Comparison of ENCODE assay signal across 7 mouse cellular contexts in genomic region chr17:24887291-24888080, GRCm38 (mm10). TPM values are rescaled to one million over a fixed set of nuclear protein-coding genes. Genes with fewer than 3 reads are reported as not detected.
A peak's percentile ranks its signal among the peaks of the same experiment; 100 is the strongest.
DNase-seq lines count a peak whose midpoint lies in the region; ATAC-seq and TF ChIP-seq lines count a peak whose summit lies in the region.

No protein-coding gene starts in this region.

- peak overlapping the region; percentile 88 for H3K4me3 ChIP-seq in lung, postnatal 0 days (ENCODE audit: low read depth, low read length)
- H3K4me3 ChIP-seq in heart, postnatal 0 days (ENCODE audit: low read depth, low read length), result peak overlapping the region; percentile 88
- peak overlapping the region; percentile 72 for H3K4me3 ChIP-seq in midbrain, embryonic 11.5 days (ENCODE audit: low read depth, low read length)

- peak; percentile 42 for DNase-seq in lung, postnatal 0 days (ENCODE audit: low spot score)
- no peak for DNase-seq in lung, postnatal 36 days
- DNase-seq in cerebellum, postnatal 25 days, result peak; percentile 45 to 55
- peak; percentile 22 for DNase-seq in heart, postnatal 0 days (ENCODE audit: low spot score)
- DNase-seq in midbrain, embryonic 11.5 days (ENCODE audit: low spot score, missing footprints), result no peak
- DNase-seq in gastrocnemius, postnatal 10 days, result no peak
- no peak for DNase-seq in right cerebral cortex, postnatal 4 days

- peaks cover 16% of the 10 kb centered on the region; the same call in 1 of the 2 replicates for H3K36me3 ChIP-seq in lung, postnatal 0 days (ENCODE audit: insufficient read depth, low read length)
- peaks cover 30% of the 10 kb centered on the region for H3K36me3 ChIP-seq in heart, postnatal 0 days (replicated peaks; ENCODE audit: control insufficient read depth, insufficient read depth, low read length)
- peaks cover 15% of the 10 kb centered on the region for H3K36me3 ChIP-seq in midbrain, embryonic 11.5 days (ENCODE audit: control insufficient read depth, insufficient read depth, low read length)

- no peaks in the 10 kb centered on the region for H3K9me3 ChIP-seq in lung, postnatal 0 days (ENCODE audit: low read length)
- H3K9me3 ChIP-seq in heart, postnatal 0 days (replicated peaks; ENCODE audit: control insufficient read depth, low read length), result no peaks in the 10 kb centered on the region
- H3K9me3 ChIP-seq in midbrain, embryonic 11.5 days (ENCODE audit: control insufficient read depth, low read length), result no peaks in the 10 kb centered on the region

- H3K27ac ChIP-seq in lung, postnatal 0 days (ENCODE audit: low read length), result peak overlapping the region; percentile 82; the same call in 1 of the 2 replicates
- H3K27ac ChIP-seq in heart, postnatal 0 days (ENCODE audit: low read depth), result peak overlapping the region; percentile 92
- H3K27ac ChIP-seq in midbrain, embryonic 11.5 days (ENCODE audit: low read depth, low read length), result no peak overlapping the region

- TF ChIP-seq EP300 in lung, postnatal 0 days (IDR thresholded peaks at IDR 0.05), result no peak
- no peak for TF ChIP-seq EP300 in heart, postnatal 0 days (IDR thresholded peaks at IDR 0.05; ENCODE audit: low read depth)

- no peak for ATAC-seq in lung, postnatal 0 days
- ATAC-seq in heart, postnatal 0 days (ENCODE audit: insufficient read depth, low read depth), result no peak
- ATAC-seq in midbrain, embryonic 11.5 days (ENCODE audit: low FRiP score), result no peak

- H3K27me3 ChIP-seq in lung, postnatal 0 days (replicated peaks; ENCODE audit: insufficient read depth, low read length), result no peaks in the 10 kb centered on the region
- no peaks in the 10 kb centered on the region for H3K27me3 ChIP-seq in heart, postnatal 0 days (ENCODE audit: control insufficient read depth, insufficient read depth, low read length)
- H3K27me3 ChIP-seq in midbrain, embryonic 11.5 days (ENCODE audit: control insufficient read depth, insufficient read depth, low read length), result no peaks in the 10 kb centered on the region

- TF ChIP-seq CTCF in lung, postnatal 0 days (IDR thresholded peaks at IDR 0.05), result no peak
- no peak for TF ChIP-seq CTCF in heart, postnatal 0 days (IDR thresholded peaks at IDR 0.05; ENCODE audit: low read depth)

- H3K9ac ChIP-seq in lung, postnatal 0 days (replicated peaks; ENCODE audit: low read depth), result peak overlapping the region; percentile 86
- H3K9ac ChIP-seq in heart, postnatal 0 days (replicated peaks; ENCODE audit: low read depth, low read length), result peak overlapping the region; percentile 82
- peak overlapping the region; percentile 80 for H3K9ac ChIP-seq in midbrain, embryonic 11.5 days (ENCODE audit: low read length)

- H3K4me2 ChIP-seq in lung, postnatal 0 days (replicated peaks; ENCODE audit: low read depth, low read length), result peak overlapping the region; percentile 87
- H3K4me2 ChIP-seq in heart, postnatal 0 days (ENCODE audit: low read depth, low read length), result peak overlapping the region; percentile 97
- peak overlapping the region; percentile 59 for H3K4me2 ChIP-seq in midbrain, embryonic 11.5 days

- WGBS in lung, postnatal 0 days, result 57% methylated on average over 18 of the region's 18 CpGs
- 58% methylated on average over 18 of the region's 18 CpGs for WGBS in heart, postnatal 0 days
- WGBS in midbrain, embryonic 11.5 days, result 65% methylated on average over 18 of the region's 18 CpGs

- H3K4me1 ChIP-seq in lung, postnatal 0 days (ENCODE audit: insufficient read depth, low read depth, low read length), result peaks cover 20% of the 10 kb centered on the region
- H3K4me1 ChIP-seq in heart, postnatal 0 days (ENCODE audit: control insufficient read depth, insufficient read depth), result peaks cover 17% of the 10 kb centered on the region
- peaks cover 17% of the 10 kb centered on the region for H3K4me1 ChIP-seq in midbrain, embryonic 11.5 days (ENCODE audit: control insufficient read depth, insufficient read depth, low read length)

RNA-seq across cellular contexts. Expression of gene Spsb3, which starts 1.0 kb away (rescaled TPM):
- 40.2 and 45.4 TPM in 2 replicates for polyA plus RNA-seq in lung, postnatal 0 days (2015; fragmentation: Nextera tagmentation; extraction: Ambion mirVana)
- total RNA-seq in heart, postnatal 0 days (2014; rRNA removed; ENCODE audit: low replicate concordance), result 53.2 and 74.6 TPM in 2 replicates
- 35.8 and 40.2 TPM in 2 replicates for polyA plus RNA-seq in heart, postnatal 0 days (2015; fragmentation: Nextera tagmentation; extraction: Ambion mirVana)
- polyA plus RNA-seq in midbrain, embryonic 11.5 days (2014; fragmentation: Nextera tagmentation; extraction: Ambion mirVana), result 37.3 and 44.4 TPM in 2 replicates
- 10 to 100 TPM; 28.2 to 30.4 TPM for total RNA-seq in gastrocnemius, postnatal 10 days (2021)

RNA-seq across cellular contexts. Expression of gene Nubp2, which starts 1.3 kb away (rescaled TPM):
- 41.3 and 51.3 TPM in 2 replicates for polyA plus RNA-seq in lung, postnatal 0 days (2015; fragmentation: Nextera tagmentation; extraction: Ambion mirVana)
- 36.6 and 44.9 TPM in 2 replicates for total RNA-seq in heart, postnatal 0 days (2014; rRNA removed; ENCODE audit: low replicate concordance)
- 29.8 and 31.3 TPM in 2 replicates for polyA plus RNA-seq in heart, postnatal 0 days (2015; fragmentation: Nextera tagmentation; extraction: Ambion mirVana)
- polyA plus RNA-seq in midbrain, embryonic 11.5 days (2014; fragmentation: Nextera tagmentation; extraction: Ambion mirVana), result 70.4 and 73.8 TPM in 2 replicates
- 10 to 100 TPM; 15.0 to 18.5 TPM for total RNA-seq in gastrocnemius, postnatal 10 days (2021)

RNA-seq across cellular contexts. Expression of gene Eme2, which starts 7.4 kb away (rescaled TPM):
- polyA plus RNA-seq in lung, postnatal 0 days (2015; fragmentation: Nextera tagmentation; extraction: Ambion mirVana), result 17.3 and 17.5 TPM in 2 replicates
- 23.6 and 28.2 TPM in 2 replicates for total RNA-seq in heart, postnatal 0 days (2014; rRNA removed; ENCODE audit: low replicate concordance)
- 14.8 and 15.5 TPM in 2 replicates for polyA plus RNA-seq in heart, postnatal 0 days (2015; fragmentation: Nextera tagmentation; extraction: Ambion mirVana)
- polyA plus RNA-seq in midbrain, embryonic 11.5 days (2014; fragmentation: Nextera tagmentation; extraction: Ambion mirVana), result 18.4 and 20.8 TPM in 2 replicates
- 10 to 100 TPM; 12.0 to 20.8 TPM for total RNA-seq in gastrocnemius, postnatal 10 days (2021)

RNA-seq across cellular contexts. Expression of gene Mrps34, which starts 7.4 kb away (rescaled TPM):
- 81.6 and 90.7 TPM in 2 replicates for polyA plus RNA-seq in lung, postnatal 0 days (2015; fragmentation: Nextera tagmentation; extraction: Ambion mirVana)
- 64.0 and 76.7 TPM in 2 replicates for total RNA-seq in heart, postnatal 0 days (2014; rRNA removed; ENCODE audit: low replicate concordance)
- polyA plus RNA-seq in heart, postnatal 0 days (2015; fragmentation: Nextera tagmentation; extraction: Ambion mirVana), result 135 and 147 TPM in 2 replicates
- 68.6 and 73.2 TPM in 2 replicates for polyA plus RNA-seq in midbrain, embryonic 11.5 days (2014; fragmentation: Nextera tagmentation; extraction: Ambion mirVana)
- total RNA-seq in gastrocnemius, postnatal 10 days (2021), result 100 to 1,000 TPM; 108 to 121 TPM

RNA-seq across cellular contexts. Expression of gene Nme3, which starts 8.8 kb away (rescaled TPM):
- 44.3 and 44.7 TPM in 2 replicates for polyA plus RNA-seq in lung, postnatal 0 days (2015; fragmentation: Nextera tagmentation; extraction: Ambion mirVana)
- 58.4 and 60.4 TPM in 2 replicates for total RNA-seq in heart, postnatal 0 days (2014; rRNA removed; ENCODE audit: low replicate concordance)
- 40.8 and 41.1 TPM in 2 replicates for polyA plus RNA-seq in heart, postnatal 0 days (2015; fragmentation: Nextera tagmentation; extraction: Ambion mirVana)
- 48.0 and 49.5 TPM in 2 replicates for polyA plus RNA-seq in midbrain, embryonic 11.5 days (2014; fragmentation: Nextera tagmentation; extraction: Ambion mirVana)
- total RNA-seq in gastrocnemius, postnatal 10 days (2021), result 10 to 100 TPM; 13.5 to 14.7 TPM

Comparison
In these comparisons a context has a peak if more than half of its experiments do, and no peak if none do; other contexts are left out.
1. DNase-seq: peak in lung, postnatal 0 days (single experiment), cerebellum, postnatal 25 days (2 of 2) and heart, postnatal 0 days (single experiment); none in lung, postnatal 36 days (single experiment), midbrain, embryonic 11.5 days (single experiment), gastrocnemius, postnatal 10 days (single experiment) and right cerebral cortex, postnatal 4 days (single experiment).
2. Peak in every context shown above with its lines, with median percentiles within 50 percentile points of each other: H3K4me2 ChIP-seq, H3K4me3 ChIP-seq and H3K9ac ChIP-seq.